23 mouse cellular contexts compared by ENCODE assay signal in genomic region chr2:12255901-12256300, GRCm38 (mm10). TPM values are rescaled to one million over a fixed set of nuclear protein-coding genes. Genes with fewer than 3 reads are reported as not detected.
DNase-seq lines count a peak whose midpoint lies in the region; ATAC-seq lines count a peak whose summit lies in the region.
"Had no signal": no experiment of that assay in that cellular context is flagged by ENCODE, and none has a peak within 500 bp of the region (broad histone marks: within the 10 kb centered on the region; RNA-seq: fewer than 3 reads in every experiment).

No protein-coding gene starts in this region.

- DNase-seq in embryo, embryonic 11 days = peak; percentile 20
- no peak for DNase-seq in embryo, embryonic 10 days (ENCODE audit: low spot score)
- peak; percentile 17 for DNase-seq in 3T3-L1 (ENCODE audit: low read depth, low spot score)
- peak; percentile 9 for DNase-seq in brain, adult 2 months (ENCODE audit: low read depth, low spot score)
- peak; percentile 12 for DNase-seq in mesoderm, embryonic 11.5 days (ENCODE audit: low read depth, low spot score)
- DNase-seq in thymus, postnatal 0 days (ENCODE audit: low spot score) = no peak
- DNase-seq: cerebellum, adult 11 months; cerebellum, adult 9-10 months; cerebellum, postnatal 36 days; heart, adult 2 months; heart, postnatal 10 days; kidney, adult 9 months; kidney, postnatal 25 days; liver; lung, adult 2 months; lung, postnatal 10 days; right cerebral cortex, adult 18-20 months; spleen, adult 18-20 months; thymus, postnatal 25 days had no signal

- no peak for ATAC-seq in cerebellum, adult (ENCODE audit: insufficient number of reproducible peaks, low FRiP score, low TSS enrichment)
- ATAC-seq: intestine, postnatal 0 days; Patski had no signal

RNA-seq across cellular contexts. Expression of gene Itga8, which starts 45.8 kb away (rescaled TPM):
- polyA plus RNA-seq in thymus, postnatal 0 days (2015; fragmentation: Nextera tagmentation; extraction: Ambion mirVana) = 0.74 and 1.4 TPM in 2 replicates
- polyA plus RNA-seq: C2C12, Patski had no signal

Comparison
In these comparisons a context has a peak if more than half of its experiments do, and no peak if none do; other contexts are left out.
1. DNase-seq: peak in embryo, embryonic 11 days (single experiment), 3T3-L1 (single experiment), brain, adult 2 months (single experiment) and mesoderm, embryonic 11.5 days (single experiment); none in embryo, embryonic 10 days (single experiment) and thymus, postnatal 0 days (single experiment).